Mouse (Mus musculus) heart, embryonic 14.5 days (tissue): ENCODE results near the gene Ufsp2. TPM values are rescaled to one million over a fixed set of nuclear protein-coding genes. Genes with fewer than 3 reads are reported as not detected.
A peak's percentile ranks its signal among the peaks of the same experiment; 100 is the strongest.

ENCODE experiments used
- ATAC-seq: fragments of 200-750 bp; cut with Nextera tagmentation; 2 replicates; pipeline ENCODE4 v1.8.0; 2017; ENCODE audit warnings: low read depth, moderate TSS enrichment; ENCODE audit not compliant: insufficient number of reproducible peaks, insufficient read depth, low FRiP score
- H3K27ac ChIP-seq, 2 experiments: fragments of 200-500 bp in 1 of 2; fragments of 300-500 bp in 1 of 2; sonication (generic) in 1 of 2; replicated peaks in 1 of 2; 2 replicates each; pipeline ENCODE4 v1.5.1; 2012 to 2014; ENCODE audit warnings: low read depth in 2 of 2, low read length in 2 of 2, control low read depth in 1 of 2, mild to moderate bottlenecking in 1 of 2, mixed read lengths in 1 of 2; ENCODE audit not compliant: control insufficient read depth in 1 of 2, insufficient read depth in 1 of 2
- H3K27me3 ChIP-seq: fragments of 300-500 bp; sonication (generic); 2 replicates; pipeline ENCODE4 v1.6.1; 2014; ENCODE audit warnings: mild to moderate bottlenecking, low read length, control low read depth; ENCODE audit not compliant: control insufficient read depth, insufficient read depth
- H3K36me3 ChIP-seq: fragments of 300-500 bp; sonication (generic); 2 replicates; pipeline ENCODE4 v1.6.1; 2014; ENCODE audit warnings: mild to moderate bottlenecking, control low read depth, low read length, mixed read lengths; ENCODE audit not compliant: control insufficient read depth, insufficient read depth
- H3K4me1 ChIP-seq, 2 experiments: fragments of 200-500 bp in 1 of 2; fragments of 300-500 bp in 1 of 2; sonication (generic) in 1 of 2; 2 replicates each; pipeline ENCODE4 v1.6.1; 2012 to 2014; ENCODE audit warnings: low read length in 2 of 2, control low read depth in 1 of 2, mixed read lengths in 1 of 2; ENCODE audit not compliant: control insufficient read depth in 2 of 2, insufficient read depth in 2 of 2
- H3K4me2 ChIP-seq: fragments of 300-500 bp; sonication (generic); 2 replicates; pipeline ENCODE4 v1.6.1; 2014; ENCODE audit warnings: mild to moderate bottlenecking, low read length
- H3K4me3 ChIP-seq, 2 experiments: fragments of 200-500 bp in 1 of 2; fragments of 300-500 bp in 1 of 2; sonication (generic) in 1 of 2; 2 replicates each; pipeline ENCODE4 v1.5.1; 2012 to 2014; ENCODE audit warnings: low read length in 2 of 2, mild to moderate bottlenecking in 2 of 2, control low read depth in 1 of 2, low read depth in 1 of 2, moderate library complexity in 1 of 2; ENCODE audit not compliant: control insufficient read depth in 1 of 2, insufficient read depth in 1 of 2
- H3K9ac ChIP-seq: fragments of 300-500 bp; sonication (generic); 2 replicates; pipeline ENCODE4 v1.6.1; 2014; ENCODE audit warnings: mild to moderate bottlenecking, low read length
- H3K9me3 ChIP-seq: fragments of 300-500 bp; sonication (generic); 2 replicates; pipeline ENCODE4 v1.6.1; 2016; ENCODE audit warnings: low read length, control low read depth; ENCODE audit not compliant: control insufficient read depth
- WGBS: fragments of 180-500 bp; shearing (Covaris S2); extraction: QIAGEN DNeasy Blood & Tissue Kit; methylation state at CpG from one replicate; pipeline ENCODE4 v1.1.7; 2014; 5-methylcytosine and 5-hydroxymethylcytosine counted together
- polyA plus RNA-seq: library from polyadenylated mRNA; unstranded; fragments of >200 nt; fragmentation: Nextera tagmentation; extraction: Ambion mirVana; gene quantifications from 2 replicates; pipeline ENCODE4 v1.2.1, GENCODE M21; 2014

Ufsp2 gene
- 52.9 and 57.1 TPM in 2 replicates for polyA plus RNA-seq

GRCm38 (mm10) chr8:45975126-45975836 lies at the start of gene Ufsp2, which contains the start of gene 1700029J07Rik:
TSS of gene Ufsp2 (plus strand) at chr8:45975528.
TSS of gene 1700029J07Rik (minus strand) at chr8:45975252.
- H3K4me3 ChIP-seq, result peak within 1 kb of the TSS; percentile 63 to 65
- H3K9ac ChIP-seq, result peak within 1 kb of the TSS; percentile 79
- H3K27me3 ChIP-seq, result no peaks in the 10 kb centered on the region
- H3K9me3 ChIP-seq, result 0 out of 2 replicates have a peak, but pooled peaks cover 3% of the 10 kb centered on the region
- H3K4me1 ChIP-seq, result peaks cover 8 to 10% of the 10 kb centered on the region in 2 experiments; a peak in 3 of 4 replicates
- WGBS, result 1% methylated on average over 57 of the region's 57 CpGs
- peak within 1 kb of the TSS; percentile 65 for H3K4me2 ChIP-seq
- H3K27ac ChIP-seq, result peak within 1 kb of the TSS; percentile 69 to 76
- peak; percentile 95 for ATAC-seq
- H3K36me3 ChIP-seq, result peaks cover 24% of the 10 kb centered on the region

- Histone ChIP-seq H3K9ac (no peak within 1 kb of the TSS), H3K9me3 (peaks cover 6% of the 10 kb centered on the region; the same call in 1 of the 2 replicates), H3K4me3 (peak within 1 kb of the TSS; percentile 32 to 54), H3K36me3 (no peaks in the 10 kb centered on the region), H3K4me1 (peaks cover 0 to 8% of the 10 kb centered on the region in 2 experiments; a peak in 2 of 4 replicates), H3K27ac (no peak within 1 kb of the TSS), H3K4me2 (peak within 1 kb of the TSS; percentile 66), H3K27me3 (no peaks in the 10 kb centered on the region)
- WGBS, result 7% methylated on average over 23 of the region's 23 CpGs
- ATAC-seq, result peak; percentile 46
Observed at GRCm38 (mm10) chr8:45934582-45935014, 40.7 kb upstream of the Ufsp2 start, which contains the start of gene Ccdc110. TSS of gene Ccdc110 (plus strand) at chr8:45934619.

- no peak for ATAC-seq
- H3K4me3 ChIP-seq, result no peak overlapping the region
- no peaks in the 10 kb centered on the region for H3K27me3 ChIP-seq
- no peaks in the 10 kb centered on the region for H3K9me3 ChIP-seq
- H3K9ac ChIP-seq, result no peak overlapping the region
- H3K4me1 ChIP-seq, result peaks cover 0 to 3% of the 10 kb centered on the region in 2 experiments; a peak in 2 of 4 replicates
- no peak overlapping the region for H3K27ac ChIP-seq
- H3K4me2 ChIP-seq, result no peak overlapping the region
- H3K36me3 ChIP-seq, result no peaks in the 10 kb centered on the region
- 74% methylated on average over 9 of the region's 9 CpGs for WGBS
Observed at GRCm38 (mm10) chr8:45936986-45937385, 38.3 kb upstream of the Ufsp2 start.

- H3K9me3 ChIP-seq, result no peaks in the 10 kb centered on the region
- ATAC-seq, result no peak
- no peaks in the 10 kb centered on the region for H3K27me3 ChIP-seq
- no peak overlapping the region for H3K9ac ChIP-seq
- no peak overlapping the region for H3K4me3 ChIP-seq
- WGBS, result 87% methylated on average over 4 of the region's 4 CpGs
- no peak overlapping the region for H3K4me2 ChIP-seq
- peaks cover 0 to 3% of the 10 kb centered on the region in 2 experiments; a peak in 1 of 4 replicates for H3K4me1 ChIP-seq
- H3K36me3 ChIP-seq, result no peaks in the 10 kb centered on the region
- no peak overlapping the region for H3K27ac ChIP-seq
Observed at GRCm38 (mm10) chr8:45946283-45946682, 29.0 kb upstream of the Ufsp2 start.

- H3K4me3 ChIP-seq, result no peak overlapping the region
- no peaks in the 10 kb centered on the region for H3K9me3 ChIP-seq
- H3K27me3 ChIP-seq, result no peaks in the 10 kb centered on the region
- ATAC-seq, result no peak
- no peak overlapping the region for H3K9ac ChIP-seq
- no peak overlapping the region for H3K4me2 ChIP-seq
- H3K36me3 ChIP-seq, result no peaks in the 10 kb centered on the region
- WGBS, result 52% methylated on average over 2 of the region's 2 CpGs
- no peaks in the 10 kb centered on the region for H3K4me1 ChIP-seq
- H3K27ac ChIP-seq, result no peak overlapping the region
Observed at GRCm38 (mm10) chr8:45950622-45951021, 24.7 kb upstream of the Ufsp2 start.

GRCm38 (mm10) chr8:45970894-45971293 lies 4.4 kb upstream of the Ufsp2 start:
- no peaks in the 10 kb centered on the region for H3K36me3 ChIP-seq
- peaks cover 5 to 6% of the 10 kb centered on the region in 2 experiments; a peak in 2 of 4 replicates for H3K4me1 ChIP-seq
- no peaks in the 10 kb centered on the region for H3K9me3 ChIP-seq
- no peak overlapping the region for H3K27ac ChIP-seq
- ATAC-seq, result no peak
- WGBS, result 93% methylated on average over 12 of the region's 12 CpGs
- no peaks in the 10 kb centered on the region for H3K27me3 ChIP-seq
- no peak overlapping the region for H3K9ac ChIP-seq
- no peak overlapping the region for H3K4me3 ChIP-seq
- no peak overlapping the region for H3K4me2 ChIP-seq

GRCm38 (mm10) chr8:45973988-45974505 lies 1.3 kb upstream of the Ufsp2 start:
- ATAC-seq, result no peak
- peak overlapping the region in 1 of 2 experiments; percentile 63; a peak in 1 of 4 replicates for H3K4me3 ChIP-seq
- H3K4me1 ChIP-seq, result peaks cover 8 to 10% of the 10 kb centered on the region in 2 experiments; a peak in 3 of 4 replicates
- 56% methylated on average over 8 of the region's 8 CpGs for WGBS
- H3K9ac ChIP-seq, result 0 out of 2 replicates have a peak overlapping the region, but pooled peaks have one; percentile 79
- H3K27me3 ChIP-seq, result no peaks in the 10 kb centered on the region
- H3K27ac ChIP-seq, result no peak overlapping the region
- H3K9me3 ChIP-seq, result 0 out of 2 replicates have a peak, but pooled peaks cover 3% of the 10 kb centered on the region
- peak overlapping the region; percentile 65 for H3K4me2 ChIP-seq
- H3K36me3 ChIP-seq, result peaks cover 13% of the 10 kb centered on the region; the same call in 1 of the 2 replicates
